Mouse (Mus musculus) liver, embryonic 13.5 days (tissue): ENCODE measurements around the gene Psmd7. TPM values are rescaled to one million over a fixed set of nuclear protein-coding genes. Genes with fewer than 3 reads are reported as not detected.
"Not testable (repeated sequence)": the region's sequence is repeated elsewhere in the genome, so short reads cannot be mapped to it uniquely, and the experiment has no call there.

Source experiments
- ATAC-seq: fragments of 200-750 bp; cut with Nextera tagmentation; 2 replicates; pipeline ENCODE4 v1.8.0; 2017; ENCODE audit warnings: low read depth, mild to moderate bottlenecking, moderate number of reproducible peaks, moderate library complexity
- DNase-seq: peaks from one replicate; pipeline ENCODE4 v3.0.0; 2022
- H3K27ac ChIP-seq: fragments of 300-500 bp; sonication (generic); 2 replicates; pipeline ENCODE4 v1.5.1; 2015; ENCODE audit warnings: moderate library complexity, mild to moderate bottlenecking, inconsistent platforms
- H3K27me3 ChIP-seq: fragments of 300-500 bp; sonication (generic); 2 replicates; pipeline ENCODE4 v1.6.1; 2015; ENCODE audit warnings: mild to moderate bottlenecking, inconsistent platforms
- H3K36me3 ChIP-seq: fragments of 300-500 bp; sonication (generic); 2 replicates; pipeline ENCODE4 v1.6.1; 2015; ENCODE audit warnings: mild to moderate bottlenecking, inconsistent platforms
- H3K4me1 ChIP-seq: fragments of 300-500 bp; sonication (generic); replicated peaks from 2 replicates; pipeline ENCODE4 v1.6.1; 2015; ENCODE audit warnings: inconsistent platforms
- H3K4me2 ChIP-seq: fragments of 300-500 bp; sonication (generic); 2 replicates; pipeline ENCODE4 v1.6.1; 2015; ENCODE audit warnings: inconsistent platforms, mild to moderate bottlenecking, moderate library complexity
- H3K4me3 ChIP-seq: fragments of 300-500 bp; sonication (generic); replicated peaks from 2 replicates; pipeline ENCODE4 v1.5.1; 2015; ENCODE audit warnings: mild to moderate bottlenecking, inconsistent platforms
- H3K9ac ChIP-seq: fragments of 300-500 bp; sonication (generic); 2 replicates; pipeline ENCODE4 v1.6.1; 2015; ENCODE audit warnings: mild to moderate bottlenecking, inconsistent platforms
- H3K9me3 ChIP-seq: fragments of 300-500 bp; sonication (generic); replicated peaks from 2 replicates; pipeline ENCODE4 v1.6.1; 2016; ENCODE audit warnings: inconsistent platforms
- WGBS: fragments of 180-500 bp; shearing (Covaris S2); methylation state at CpG from one replicate; pipeline ENCODE4 v1.1.7; 2015; ENCODE audit not compliant: insufficient replicate concordance; 5-methylcytosine and 5-hydroxymethylcytosine counted together
- polyA plus RNA-seq: library from polyadenylated mRNA; unstranded; fragments of >200 nt; fragmentation: Nextera tagmentation; extraction: Ambion mirVana; gene quantifications from 2 replicates; pipeline ENCODE4 v1.2.1, GENCODE M21; 2015

Psmd7 gene
- 209 and 225 TPM in 2 replicates for polyA plus RNA-seq

DNA sequence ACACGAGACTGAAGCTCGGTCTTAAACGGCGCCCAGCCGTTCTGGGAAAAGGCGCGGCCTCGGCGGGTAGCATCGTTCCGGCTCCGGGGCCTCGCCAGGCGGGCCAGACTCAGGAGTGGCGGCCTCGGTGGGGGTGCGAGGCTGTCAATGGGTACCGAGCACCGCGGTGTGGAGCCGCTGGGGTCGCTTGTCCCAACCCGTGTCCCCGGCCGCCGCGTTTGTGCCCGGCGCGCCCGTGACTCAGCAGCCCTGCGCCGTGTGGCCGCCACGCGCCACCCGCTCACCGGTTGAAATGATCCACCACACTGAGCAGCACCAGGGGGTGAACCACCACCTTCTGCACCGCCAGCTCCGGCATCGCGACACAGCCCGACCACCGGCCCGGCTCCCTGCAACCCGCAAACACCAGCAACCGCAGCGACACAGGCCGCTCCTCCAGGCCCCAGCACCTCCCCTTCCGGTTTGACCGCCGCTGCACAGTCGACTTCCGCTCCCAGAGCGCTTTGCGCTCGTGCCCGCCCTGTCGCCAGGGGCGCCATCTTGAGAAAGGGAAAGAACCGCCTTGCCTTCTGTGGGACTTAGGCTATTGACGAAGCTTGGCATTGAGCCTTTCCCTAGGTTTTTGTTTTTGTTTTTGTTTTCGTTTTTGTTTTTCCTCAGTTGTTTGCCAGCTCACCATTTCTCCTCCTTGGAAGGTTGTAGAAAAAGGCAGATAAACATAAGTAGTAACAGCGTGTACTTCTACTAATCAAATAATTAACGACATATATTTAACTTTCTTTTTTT, at the start of gene Psmd7:
Gene Psmd7 (minus strand): TSS at position 470 of the 786 bp plus-strand sequence.
- H3K36me3 ChIP-seq, result peaks cover 34% of the 10 kb centered on the region
- no peaks in the 10 kb centered on the region for H3K9me3 ChIP-seq
- H3K9ac ChIP-seq, result peak within 1 kb of the TSS; percentile 94
- peak within 1 kb of the TSS; percentile 94 for H3K4me3 ChIP-seq
- 2% methylated on average over 65 of the region's 65 CpGs for WGBS
- peak within 1 kb of the TSS; percentile 82 for H3K4me2 ChIP-seq
- peak; percentile 95 for ATAC-seq
- H3K27ac ChIP-seq, result peak within 1 kb of the TSS; percentile 85
- DNase-seq, result peak; percentile 93
- peaks cover 23% of the 10 kb centered on the region for H3K4me1 ChIP-seq
- H3K27me3 ChIP-seq, result no peaks in the 10 kb centered on the region

DNA sequence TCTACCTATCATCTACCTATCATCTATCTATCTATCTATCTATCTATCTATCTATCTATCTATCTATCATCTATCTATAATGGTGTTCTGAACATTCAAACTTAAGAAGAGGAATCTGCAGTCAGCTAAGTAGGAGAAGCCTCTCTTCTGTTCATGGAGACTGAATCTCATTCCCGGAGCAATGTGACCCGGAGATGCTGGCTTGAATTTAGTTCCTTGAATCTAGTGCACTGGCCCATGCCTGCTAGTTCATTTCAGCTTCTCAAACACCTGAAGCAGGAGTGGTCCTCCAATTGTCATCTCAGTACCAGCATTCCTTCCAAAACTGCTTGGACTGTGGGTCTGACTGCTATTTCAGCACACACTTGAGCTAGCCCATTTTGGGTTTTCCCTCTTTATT, 45.5 kb upstream of the Psmd7 start:
- ATAC-seq (no peak), DNase-seq (no peak)
- Histone ChIP-seq H3K4me3 (no peak overlapping the region), H3K4me2 (no peak overlapping the region), H3K4me1 (no peaks in the 10 kb centered on the region), H3K9me3 (no peaks in the 10 kb centered on the region), H3K27me3 (no peaks in the 10 kb centered on the region), H3K9ac (no peak overlapping the region), H3K36me3 (no peaks in the 10 kb centered on the region), H3K27ac (no peak overlapping the region)
- 87% methylated on average over 2 of the region's 2 CpGs for whole genome bisulfite sequencing

DNA sequence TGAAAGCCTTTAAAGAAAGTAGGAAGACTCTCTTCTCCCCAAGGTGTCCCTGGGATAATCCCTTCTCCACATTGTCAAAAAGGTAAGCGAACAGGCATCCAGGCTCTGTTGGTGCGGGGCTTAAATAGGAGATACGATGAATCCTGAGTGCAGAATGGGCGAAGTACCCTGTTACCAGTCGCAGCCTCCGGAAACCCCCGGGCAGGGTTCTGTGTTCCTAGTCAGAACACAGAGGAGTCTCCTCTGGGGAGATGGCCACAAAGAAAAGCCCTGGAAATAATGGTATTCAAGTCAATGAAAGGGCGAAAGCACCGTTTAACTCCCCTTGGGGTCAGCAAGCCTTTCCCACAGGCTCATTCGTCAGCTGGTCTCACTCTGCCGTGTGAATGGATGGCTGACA, 41.4 kb upstream of the Psmd7 start:
- H3K9me3 ChIP-seq, result no peaks in the 10 kb centered on the region
- no peak for DNase-seq
- H3K9ac ChIP-seq, result no peak overlapping the region
- H3K4me3 ChIP-seq, result no peak overlapping the region
- H3K4me1 ChIP-seq, result no peaks in the 10 kb centered on the region
- ATAC-seq, result no peak
- no peak overlapping the region for H3K27ac ChIP-seq
- H3K27me3 ChIP-seq, result no peaks in the 10 kb centered on the region
- no peaks in the 10 kb centered on the region for H3K36me3 ChIP-seq
- H3K4me2 ChIP-seq, result no peak overlapping the region
- 74% methylated on average over 11 of the region's 11 CpGs for WGBS

DNA sequence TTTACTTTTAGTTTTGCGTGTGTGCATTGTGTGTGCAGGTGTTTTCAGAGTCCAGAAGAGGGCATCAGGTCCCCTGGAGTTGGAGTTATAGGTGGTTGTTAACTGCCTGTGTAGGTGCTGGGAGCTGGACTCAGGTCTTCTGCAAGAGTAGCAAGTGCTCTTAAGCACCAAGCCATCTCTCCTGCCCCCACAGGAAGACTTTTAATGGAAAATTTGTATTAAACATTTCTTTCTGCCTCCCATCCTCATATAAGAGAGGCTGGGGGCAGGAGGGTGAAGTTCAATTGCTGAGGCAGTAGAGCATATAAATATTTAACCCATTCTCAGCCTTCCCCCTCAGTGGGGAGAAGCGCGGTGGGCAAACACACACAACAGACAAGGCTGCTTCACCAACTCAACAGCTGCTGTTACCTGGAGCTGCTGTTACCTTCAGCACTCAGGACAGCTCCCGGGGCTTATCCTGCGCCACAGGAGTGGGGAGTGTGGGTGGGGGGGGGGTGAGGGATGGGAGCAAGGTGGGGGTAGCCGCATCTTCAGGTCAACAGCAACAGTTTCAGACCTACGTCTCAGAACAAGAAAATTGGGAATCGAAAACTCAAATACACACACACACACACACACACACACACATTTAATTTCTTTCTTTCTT, 40.4 kb upstream of the Psmd7 start:
- no peak for ATAC-seq
- H3K36me3 ChIP-seq, result no peaks in the 10 kb centered on the region
- no peak overlapping the region for H3K27ac ChIP-seq
- no peaks in the 10 kb centered on the region for H3K27me3 ChIP-seq
- H3K4me1 ChIP-seq, result no peaks in the 10 kb centered on the region
- H3K4me2 ChIP-seq, result no peak overlapping the region
- H3K4me3 ChIP-seq, result no peak overlapping the region
- no peaks in the 10 kb centered on the region for H3K9me3 ChIP-seq
- H3K9ac ChIP-seq, result no peak overlapping the region
- WGBS, result 49% methylated on average over 8 of the region's 8 CpGs
- no peak for DNase-seq

DNA sequence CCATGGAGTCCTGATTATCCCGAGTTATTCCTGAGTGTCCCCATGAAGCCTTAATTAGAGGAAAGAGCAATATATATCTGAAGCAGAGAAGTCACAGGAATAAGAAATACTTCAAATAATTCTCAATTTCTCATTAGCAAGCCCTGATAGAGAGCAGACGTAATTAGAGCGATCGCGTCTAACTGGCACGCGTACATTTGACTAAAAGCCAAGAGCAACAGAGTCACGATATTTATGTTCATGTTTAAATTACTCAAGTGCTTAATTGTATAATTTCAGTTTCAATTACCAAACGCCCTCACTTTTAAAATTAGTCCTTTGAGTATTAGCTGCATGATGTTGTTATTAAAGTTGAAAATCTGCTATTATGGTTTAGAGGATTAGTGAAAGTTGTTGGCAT, 39.6 kb upstream of the Psmd7 start:
- H3K4me3 ChIP-seq, result no peak overlapping the region
- DNase-seq (no peak), ATAC-seq (no peak)
- H3K9ac ChIP-seq, result no peak overlapping the region
- no peak overlapping the region for H3K27ac ChIP-seq
- no peak overlapping the region for H3K4me2 ChIP-seq
- no peaks in the 10 kb centered on the region for H3K9me3 ChIP-seq
- H3K27me3 ChIP-seq, result no peaks in the 10 kb centered on the region
- 74% methylated on average over 9 of the region's 9 CpGs for WGBS
- H3K36me3 ChIP-seq, result no peaks in the 10 kb centered on the region
- no peaks in the 10 kb centered on the region for H3K4me1 ChIP-seq

DNA sequence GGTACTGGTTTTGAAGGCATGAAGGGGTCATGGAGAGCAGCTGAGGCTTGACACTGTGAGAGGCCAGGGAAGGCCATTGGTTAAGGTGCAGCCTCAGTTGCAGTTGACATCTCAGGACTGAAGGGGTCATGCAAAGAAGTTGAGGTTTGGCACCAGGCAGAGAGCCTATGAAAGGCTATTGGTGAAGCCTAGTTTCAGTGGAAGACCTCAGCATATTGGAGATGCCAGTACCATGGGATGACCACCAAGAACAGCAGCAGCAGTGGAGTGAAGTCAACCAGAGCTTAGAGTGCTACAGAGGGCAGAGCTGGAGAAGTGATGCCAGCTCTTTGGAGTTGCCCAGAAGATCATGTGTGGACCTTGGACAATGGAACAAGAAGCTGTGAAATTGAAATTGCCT, 36.0 kb upstream of the Psmd7 start:
- H3K36me3 ChIP-seq, H3K4me2 ChIP-seq, H3K9me3 ChIP-seq, H3K27ac ChIP-seq, ATAC-seq, H3K4me1 ChIP-seq, H3K4me3 ChIP-seq, H3K27me3 ChIP-seq, DNase-seq, H3K9ac ChIP-seq: not testable (repeated sequence)

DNA sequence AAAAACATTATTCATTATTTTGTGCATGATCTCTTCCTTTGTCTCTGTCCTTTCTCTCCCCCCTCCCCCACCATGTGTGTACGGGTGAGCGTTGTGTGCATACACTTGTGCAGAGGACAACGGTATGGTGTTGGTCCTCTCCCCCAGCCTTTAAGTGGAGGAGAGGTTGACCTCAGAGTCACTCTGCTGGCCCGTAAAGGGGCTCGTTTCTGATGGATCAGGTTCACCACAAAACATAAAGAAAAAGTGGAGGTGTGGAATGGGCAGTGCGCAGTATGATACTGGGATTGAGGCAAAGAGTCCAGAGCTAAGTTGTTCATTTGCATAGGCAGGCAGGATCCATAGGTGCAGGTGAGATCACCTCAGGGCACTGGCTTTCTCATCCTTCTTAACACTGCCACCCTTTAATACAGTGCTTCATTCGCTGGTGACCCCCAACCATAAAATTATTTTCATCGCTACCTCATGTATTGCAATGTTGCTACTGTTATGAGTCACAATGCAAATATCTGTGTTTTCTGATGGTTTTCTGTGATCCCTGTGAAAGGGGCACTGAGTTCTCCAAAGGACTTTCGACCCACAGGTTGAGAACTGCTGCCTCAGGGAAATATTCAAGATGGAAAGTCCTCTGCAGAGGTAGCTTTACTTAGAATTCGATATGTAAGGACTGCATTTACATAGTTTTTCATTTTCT, 33.8 kb upstream of the Psmd7 start:
- DNase-seq (no peak), ATAC-seq (no peak)
- Histone ChIP-seq H3K27ac (no peak overlapping the region), H3K36me3 (no peaks in the 10 kb centered on the region), H3K27me3 (no peaks in the 10 kb centered on the region), H3K4me3 (no peak overlapping the region), H3K4me1 (peaks cover 4% of the 10 kb centered on the region; the same call in 1 of the 2 replicates), H3K9me3 (no peaks in the 10 kb centered on the region), H3K9ac (no peak overlapping the region), H3K4me2 (no peak overlapping the region)
- 75% methylated on average over 10 of the region's 10 CpGs for WGBS

DNA sequence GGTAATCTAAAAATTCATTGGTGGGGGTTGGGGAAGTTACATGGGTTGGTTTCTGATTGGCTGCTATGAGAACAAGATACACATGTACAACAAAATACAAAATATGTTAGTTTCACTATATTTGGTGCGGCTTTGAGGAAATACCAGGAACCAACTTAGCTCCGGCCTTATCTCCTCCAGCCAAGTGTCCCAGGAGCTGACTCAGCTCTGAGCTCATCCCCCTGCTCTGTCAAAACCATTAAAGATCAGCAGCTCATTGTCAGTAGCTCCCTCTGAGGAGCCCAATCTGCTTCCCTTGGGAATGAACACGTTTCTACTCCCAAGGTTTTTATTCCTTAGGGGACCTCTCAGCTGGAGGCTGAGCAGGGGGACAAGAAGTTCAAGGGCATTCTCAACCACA, 32.9 kb upstream of the Psmd7 start:
- Histone ChIP-seq H3K9me3 (no peaks in the 10 kb centered on the region), H3K36me3 (no peaks in the 10 kb centered on the region), H3K27me3 (no peaks in the 10 kb centered on the region), H3K9ac (no peak overlapping the region), H3K27ac (no peak overlapping the region), H3K4me1 (peaks cover 4% of the 10 kb centered on the region; the same call in 1 of the 2 replicates), H3K4me3 (no peak overlapping the region), H3K4me2 (no peak overlapping the region)
- ATAC-seq (peak; percentile 57; the same call in 1 of the 2 replicates), DNase-seq (peak; percentile 11)
- 11% methylated on average over 3 of the region's 3 CpGs for WGBS

DNA sequence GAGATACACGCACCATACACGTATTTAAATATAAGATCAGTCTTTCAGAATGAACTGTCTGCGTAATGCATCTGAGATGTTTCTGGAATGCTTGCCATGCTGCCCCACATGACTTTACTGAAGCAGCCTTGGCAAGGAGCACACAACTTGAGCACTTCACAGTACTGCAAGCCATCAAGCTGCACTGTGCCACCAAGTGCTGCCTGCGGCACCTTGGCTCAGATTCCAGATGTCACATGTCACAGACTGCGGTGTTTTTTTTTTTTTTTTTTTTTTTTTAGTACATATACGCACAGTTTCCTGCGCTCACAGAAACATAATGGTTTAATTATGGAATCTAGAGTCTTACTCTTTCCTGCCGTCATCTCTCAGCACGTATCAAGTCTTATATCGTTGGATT, 30.2 kb upstream of the Psmd7 start:
- H3K4me3 ChIP-seq, result no peak overlapping the region
- peaks cover 4% of the 10 kb centered on the region; the same call in 1 of the 2 replicates for H3K4me1 ChIP-seq
- H3K4me2 ChIP-seq, result no peak overlapping the region
- H3K36me3 ChIP-seq, result no peaks in the 10 kb centered on the region
- H3K27ac ChIP-seq, result no peak overlapping the region
- H3K9me3 ChIP-seq, result no peaks in the 10 kb centered on the region
- DNase-seq, result no peak
- no peaks in the 10 kb centered on the region for H3K27me3 ChIP-seq
- no peak for ATAC-seq
- H3K9ac ChIP-seq, result no peak overlapping the region
- 81% methylated on average over 10 of the region's 10 CpGs for WGBS

DNA sequence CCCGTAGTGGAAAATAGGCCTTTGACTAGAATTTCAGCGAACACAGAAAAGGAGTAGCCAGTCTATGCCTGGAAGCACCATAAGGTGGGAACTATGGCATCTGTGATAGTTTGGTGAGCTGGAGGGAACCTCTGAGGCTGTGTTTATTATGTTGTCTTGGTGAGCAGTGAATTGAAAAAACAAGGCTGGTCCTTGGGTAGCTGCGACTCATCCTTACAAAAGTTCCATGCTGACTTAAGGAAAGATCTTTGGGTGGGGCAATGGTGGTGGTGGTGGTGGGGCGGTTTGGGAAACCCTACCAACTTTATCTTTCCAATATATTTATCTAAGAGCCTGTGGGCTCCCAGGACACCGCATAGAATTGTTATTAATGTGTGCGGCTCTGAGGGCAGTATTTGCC, 25.1 kb upstream of the Psmd7 start:
- Histone ChIP-seq H3K9ac (no peak overlapping the region), H3K36me3 (no peaks in the 10 kb centered on the region), H3K4me1 (no peaks in the 10 kb centered on the region), H3K27ac (no peak overlapping the region), H3K27me3 (no peaks in the 10 kb centered on the region), H3K9me3 (no peaks in the 10 kb centered on the region), H3K4me2 (no peak overlapping the region), H3K4me3 (no peak overlapping the region)
- DNase-seq, result no peak
- ATAC-seq, result no peak
- 77% methylated on average over 6 of the region's 6 CpGs for WGBS

DNA sequence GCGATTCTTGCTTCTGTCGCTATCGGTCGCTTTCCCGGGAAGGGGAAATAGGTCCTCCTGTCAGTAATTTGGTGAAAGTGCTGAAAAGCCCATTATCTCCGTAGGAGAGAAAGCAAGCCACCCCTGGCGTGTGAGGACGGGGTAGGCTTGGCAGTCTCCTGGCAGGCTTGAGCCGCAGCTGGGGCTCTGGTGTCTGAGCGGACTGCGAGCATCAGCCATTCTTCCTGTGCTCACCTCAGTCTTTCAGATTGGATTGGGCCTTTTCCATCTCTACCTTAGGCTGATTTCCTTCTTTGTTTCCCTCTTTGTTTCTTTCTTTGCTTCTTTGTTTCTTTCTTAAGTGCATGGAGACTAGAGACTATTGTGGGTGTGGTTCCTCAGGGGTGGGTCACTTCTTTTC, 22.6 kb upstream of the Psmd7 start:
- Histone ChIP-seq H3K27ac (no peak overlapping the region), H3K9ac (no peak overlapping the region), H3K4me2 (no peak overlapping the region), H3K4me3 (no peak overlapping the region), H3K36me3 (no peaks in the 10 kb centered on the region), H3K27me3 (no peaks in the 10 kb centered on the region), H3K9me3 (no peaks in the 10 kb centered on the region), H3K4me1 (no peaks in the 10 kb centered on the region)
- no peak for ATAC-seq
- WGBS, result 52% methylated on average over 11 of the region's 11 CpGs
- DNase-seq, result no peak
